In genomic region chr9:21477707-21478106, GRCm38 (mm10) we compare ENCODE assay signal across 23 mouse cellular contexts. TPM values are rescaled to one million over a fixed set of nuclear protein-coding genes. Genes with fewer than 3 reads are reported as not detected.
A peak's percentile ranks its signal among the peaks of the same experiment; 100 is the strongest.
DNase-seq lines count a peak whose midpoint lies in the region; ATAC-seq and TF ChIP-seq lines count a peak whose summit lies in the region.
"Had no signal": no experiment of that assay in that cellular context is flagged by ENCODE, and none has a peak within 500 bp of the region (broad histone marks: within the 10 kb centered on the region; RNA-seq: fewer than 3 reads in every experiment).

No protein-coding gene starts in this region.

- H3K9me3 ChIP-seq in intestine, postnatal 0 days (ENCODE audit: control insufficient read depth) = no peaks in the 10 kb centered on the region
- no peaks in the 10 kb centered on the region for H3K9me3 ChIP-seq in intestine, embryonic 15.5 days
- H3K9me3 ChIP-seq in lung, postnatal 0 days (ENCODE audit: low read length) = no peaks in the 10 kb centered on the region
- H3K9me3 ChIP-seq in stomach, postnatal 0 days (ENCODE audit: control insufficient read depth, low read length) = 0 out of 2 replicates have a peak, but pooled peaks cover 2% of the 10 kb centered on the region
- H3K9me3 ChIP-seq: limb, embryonic 10.5 days had no signal

- WGBS in intestine, postnatal 0 days = 98% methylated on average over 6 of the region's 6 CpGs
- WGBS in intestine, embryonic 15.5 days = 97% methylated on average over 6 of the region's 6 CpGs
- 97% methylated on average over 6 of the region's 6 CpGs for WGBS in lung, postnatal 0 days
- WGBS in stomach, postnatal 0 days = 97% methylated on average over 6 of the region's 6 CpGs

- H3K4me3 ChIP-seq in intestine, postnatal 0 days (ENCODE audit: low read depth, low read length) = no peak overlapping the region
- H3K4me3 ChIP-seq in intestine, embryonic 15.5 days (replicated peaks) = no peak overlapping the region
- H3K4me3 ChIP-seq in lung, postnatal 0 days (ENCODE audit: low read depth, low read length) = no peak overlapping the region
- H3K4me3 ChIP-seq in stomach, postnatal 0 days (ENCODE audit: low read depth, low read length) = no peak overlapping the region
- H3K4me3 ChIP-seq: embryonic facial prominence, embryonic 15.5 days; hindbrain, embryonic 10.5 days; kidney, embryonic 15.5 days; limb, embryonic 10.5 days had no signal

- H3K36me3 ChIP-seq in intestine, postnatal 0 days (ENCODE audit: control insufficient read depth, insufficient read depth) = peaks cover 96% of the 10 kb centered on the region
- peaks cover 58% of the 10 kb centered on the region for H3K36me3 ChIP-seq in intestine, embryonic 15.5 days
- peaks cover 60% of the 10 kb centered on the region for H3K36me3 ChIP-seq in lung, postnatal 0 days (ENCODE audit: insufficient read depth, low read length)
- peaks cover 50% of the 10 kb centered on the region for H3K36me3 ChIP-seq in stomach, postnatal 0 days (ENCODE audit: control insufficient read depth, insufficient read depth, low read length)

- ATAC-seq in intestine, postnatal 0 days = no peak
- no peak for ATAC-seq in intestine, embryonic 15.5 days
- ATAC-seq in lung, postnatal 0 days = no peak
- ATAC-seq in stomach, postnatal 0 days (ENCODE audit: low FRiP score, low TSS enrichment) = no peak
- ATAC-seq: forebrain, embryonic 16.5 days; hindbrain, embryonic 16.5 days; midbrain, embryonic 16.5 days had no signal

- no peaks in the 10 kb centered on the region for H3K4me1 ChIP-seq in intestine, postnatal 0 days (replicated peaks; ENCODE audit: control insufficient read depth, insufficient read depth, low read length)
- H3K4me1 ChIP-seq in intestine, embryonic 15.5 days (replicated peaks) = no peaks in the 10 kb centered on the region
- H3K4me1 ChIP-seq in lung, postnatal 0 days (ENCODE audit: insufficient read depth, low read depth, low read length) = no peaks in the 10 kb centered on the region
- no peaks in the 10 kb centered on the region for H3K4me1 ChIP-seq in stomach, postnatal 0 days (replicated peaks; ENCODE audit: control insufficient read depth, insufficient read depth)
- H3K4me1 ChIP-seq: embryonic facial prominence, embryonic 15.5 days; hindbrain, embryonic 10.5 days; kidney, embryonic 15.5 days; limb, embryonic 10.5 days had no signal

- H3K9ac ChIP-seq in intestine, postnatal 0 days (ENCODE audit: low read depth, low read length) = no peak overlapping the region
- H3K9ac ChIP-seq in intestine, embryonic 15.5 days = no peak overlapping the region
- H3K9ac ChIP-seq in lung, postnatal 0 days (replicated peaks; ENCODE audit: low read depth) = no peak overlapping the region
- no peak overlapping the region for H3K9ac ChIP-seq in stomach, postnatal 0 days (ENCODE audit: low read length)
- H3K9ac ChIP-seq: embryonic facial prominence, embryonic 15.5 days; kidney, embryonic 15.5 days had no signal

- no peaks in the 10 kb centered on the region for H3K27me3 ChIP-seq in intestine, postnatal 0 days (replicated peaks; ENCODE audit: control insufficient read depth, insufficient read depth, low read length)
- H3K27me3 ChIP-seq in intestine, embryonic 15.5 days (replicated peaks) = no peaks in the 10 kb centered on the region
- no peaks in the 10 kb centered on the region for H3K27me3 ChIP-seq in lung, postnatal 0 days (replicated peaks; ENCODE audit: insufficient read depth, low read length)
- no peaks in the 10 kb centered on the region for H3K27me3 ChIP-seq in stomach, postnatal 0 days (ENCODE audit: control insufficient read depth, insufficient read depth, low read length)
- H3K27me3 ChIP-seq: embryonic facial prominence, embryonic 15.5 days; kidney, embryonic 15.5 days had no signal

- no peak for DNase-seq in lung, postnatal 0 days (ENCODE audit: low spot score)
- DNase-seq in lung, postnatal 14 days = no peak
- DNase-seq in NIH3T3 (ENCODE audit: low read depth) = peak; percentile 20
- no peak for DNase-seq in stomach, postnatal 0 days (ENCODE audit: low spot score)
- DNase-seq in cerebellum, postnatal 14 days = no peak
- DNase-seq: adrenal gland, postnatal 10 days; B cell, adult 2 months; cerebellum, adult 2 months; gastrocnemius, postnatal 36 days; kidney, adult 11 months; lung, adult 2 months; thymus, adult 2 months; thymus, postnatal 4 days had no signal

- no peak for TF ChIP-seq EP300 in lung, postnatal 0 days (IDR thresholded peaks at IDR 0.05)
- TF ChIP-seq EP300 in stomach, postnatal 0 days (optimal IDR thresholded peaks at IDR 0.05) = no peak

- no peak overlapping the region for H3K4me2 ChIP-seq in intestine, postnatal 0 days (replicated peaks; ENCODE audit: low read depth)
- H3K4me2 ChIP-seq in intestine, embryonic 15.5 days (replicated peaks) = no peak overlapping the region
- no peak overlapping the region for H3K4me2 ChIP-seq in lung, postnatal 0 days (replicated peaks; ENCODE audit: low read depth, low read length)
- H3K4me2 ChIP-seq in stomach, postnatal 0 days (replicated peaks; ENCODE audit: low read depth) = no peak overlapping the region
- H3K4me2 ChIP-seq: embryonic facial prominence, embryonic 15.5 days; kidney, embryonic 15.5 days had no signal

- peak; percentile 49 for TF ChIP-seq CTCF in intestine, postnatal 0 days (IDR thresholded peaks at IDR 0.05; ENCODE audit: low read depth)
- TF ChIP-seq CTCF in lung, postnatal 0 days (IDR thresholded peaks at IDR 0.05) = peak; percentile 48
- peak; percentile 55 for TF ChIP-seq CTCF in stomach, postnatal 0 days (IDR thresholded peaks at IDR 0.05; ENCODE audit: low read depth)

- H3K27ac ChIP-seq in intestine, postnatal 0 days (ENCODE audit: low read depth, low read length) = no peak overlapping the region
- H3K27ac ChIP-seq in intestine, embryonic 15.5 days = no peak overlapping the region
- no peak overlapping the region for H3K27ac ChIP-seq in lung, postnatal 0 days (ENCODE audit: low read length)
- no peak overlapping the region for H3K27ac ChIP-seq in stomach, postnatal 0 days (replicated peaks)
- H3K27ac ChIP-seq: embryonic facial prominence, embryonic 15.5 days; hindbrain, embryonic 10.5 days; kidney, embryonic 15.5 days; limb, embryonic 10.5 days; macrophage had no signal

RNA-seq across cellular contexts. Expression of gene Tmed1, which starts 32.3 kb away (rescaled TPM):
- polyA plus RNA-seq in intestine, postnatal 0 days (2015; fragmentation: Nextera tagmentation; extraction: Ambion mirVana) = 31.1 and 31.4 TPM in 2 replicates
- polyA plus RNA-seq in intestine, embryonic 15.5 days (2015; fragmentation: Nextera tagmentation; extraction: Ambion mirVana) = 77.7 and 84.5 TPM in 2 replicates
- 60.8 and 71.3 TPM in 2 replicates for polyA plus RNA-seq in lung, postnatal 0 days (2015; fragmentation: Nextera tagmentation; extraction: Ambion mirVana)
- 40.7 and 41.0 TPM in 2 replicates for polyA plus RNA-seq in stomach, postnatal 0 days (2015; fragmentation: Nextera tagmentation; extraction: Ambion mirVana)

RNA-seq across cellular contexts. Expression of gene AB124611, which starts 48.3 kb away (rescaled TPM):
- polyA plus RNA-seq in intestine, postnatal 0 days (2015; fragmentation: Nextera tagmentation; extraction: Ambion mirVana) = 0.43 and 1.1 TPM in 2 replicates
- polyA plus RNA-seq in intestine, embryonic 15.5 days (2015; fragmentation: Nextera tagmentation; extraction: Ambion mirVana) = 2.5 and 3.0 TPM in 2 replicates
- 5.2 and 5.5 TPM in 2 replicates for polyA plus RNA-seq in lung, postnatal 0 days (2015; fragmentation: Nextera tagmentation; extraction: Ambion mirVana)
- polyA plus RNA-seq in stomach, postnatal 0 days (2015; fragmentation: Nextera tagmentation; extraction: Ambion mirVana) = 1.8 and 2.0 TPM in 2 replicates

RNA-seq across cellular contexts. Expression of gene Dnm2, which starts 53.0 kb away (rescaled TPM):
- polyA plus RNA-seq in intestine, postnatal 0 days (2015; fragmentation: Nextera tagmentation; extraction: Ambion mirVana) = 69.6 and 74.7 TPM in 2 replicates
- 70.6 and 75.7 TPM in 2 replicates for polyA plus RNA-seq in intestine, embryonic 15.5 days (2015; fragmentation: Nextera tagmentation; extraction: Ambion mirVana)
- polyA plus RNA-seq in lung, postnatal 0 days (2015; fragmentation: Nextera tagmentation; extraction: Ambion mirVana) = 79.8 and 81.1 TPM in 2 replicates
- 76.0 and 78.4 TPM in 2 replicates for polyA plus RNA-seq in stomach, postnatal 0 days (2015; fragmentation: Nextera tagmentation; extraction: Ambion mirVana)
